Mouse (Mus musculus): ENCODE measurements around the gene Crlf2.

DNA sequence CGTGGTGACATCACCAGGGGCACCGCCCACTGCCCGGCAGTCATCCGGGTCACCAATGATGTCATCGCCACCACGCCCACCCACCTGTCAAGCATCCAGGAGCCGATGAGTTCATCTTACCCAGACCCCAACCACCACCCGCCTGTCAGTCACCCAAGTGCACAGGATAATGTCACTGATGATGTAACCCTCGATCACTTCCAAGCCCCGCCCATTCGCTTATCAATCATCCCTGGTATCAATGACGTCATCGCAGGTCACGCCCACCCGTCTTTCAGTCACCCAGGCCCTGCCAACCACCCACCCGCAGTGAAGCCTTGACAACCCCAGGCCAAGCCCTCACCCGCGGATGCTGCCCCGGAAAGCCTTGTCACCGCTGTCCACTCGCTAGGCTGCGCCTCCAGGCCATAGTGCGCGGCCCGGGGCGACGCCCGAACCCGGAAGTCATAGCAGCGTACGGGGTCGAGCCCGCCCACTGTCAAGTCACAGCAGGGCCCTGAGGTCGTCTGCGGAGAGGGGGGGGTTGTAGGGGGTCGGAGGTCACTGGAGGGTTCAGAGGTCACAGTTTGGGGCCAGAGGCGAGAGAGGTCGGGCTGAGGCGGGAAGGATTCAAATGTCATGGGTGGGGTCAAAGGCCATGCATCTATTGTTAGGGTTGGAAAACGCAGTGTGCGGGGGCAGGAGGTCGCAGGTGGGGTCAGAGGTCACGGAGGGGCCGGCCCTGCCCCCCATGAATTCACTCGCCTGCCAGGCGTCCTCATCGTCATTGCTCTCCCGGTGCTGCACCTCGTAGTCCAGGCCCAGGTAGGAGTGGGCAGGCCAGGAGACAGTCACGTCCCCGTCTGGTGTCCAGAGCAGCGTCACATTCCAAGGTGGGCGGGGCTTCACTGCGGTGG lies 2.9 kb downstream of the Crlf2 start:
- TF ChIP-seq CTCF (IDR thresholded peaks at IDR 0.05; ENCODE audit: low read depth, low read length) (no peak), POLR2A (IDR thresholded peaks at IDR 0.05; ENCODE audit: extremely low read depth, insufficient read depth, low read length) (no peak)
